Mouse (Mus musculus) myocyte (in vitro differentiated cells): ENCODE data around the gene Rpl36-ps4.

Experiments
- CEBPB ChIP-seq: IDR thresholded peaks from 2 replicates; pipeline ENCODE4 v1.6.1; 2011; ENCODE audit warnings: mild to moderate bottlenecking, moderate library complexity; ENCODE audit not compliant: poor library complexity, insufficient read depth, severe bottlenecking
- E2F4 ChIP-seq: IDR thresholded peaks from one replicate; pipeline ENCODE4 v1.6.1; 2011; ENCODE audit warnings: mild to moderate bottlenecking, control low read depth, moderate library complexity; ENCODE audit not compliant: insufficient read depth
- MAX ChIP-seq: IDR thresholded peaks from one replicate; pipeline ENCODE4 v1.6.1; 2011; ENCODE audit warnings: low read depth, mild to moderate bottlenecking, control low read depth
- MYOD1 ChIP-seq, 3 experiments: IDR thresholded peaks; one replicate each; pipeline ENCODE4 v1.6.1; 2011; ENCODE audit warnings: control low read depth in 2 of 3, low read depth in 2 of 3, mild to moderate bottlenecking in 2 of 3, moderate library complexity in 1 of 3; ENCODE audit not compliant: insufficient read length in 2 of 3, control insufficient read depth in 1 of 3
- MYOG ChIP-seq, 3 experiments: IDR thresholded peaks; one replicate each; pipeline ENCODE4 v1.6.1; 2011; ENCODE audit warnings: control low read depth in 2 of 3, low read depth in 2 of 3, mild to moderate bottlenecking in 2 of 3; ENCODE audit not compliant: insufficient read length in 2 of 3, control insufficient read depth in 1 of 3, insufficient read depth in 1 of 3
- POLR2A ChIP-seq: IDR thresholded peaks from one replicate; pipeline ENCODE4 v1.6.1; 2011; ENCODE audit warnings: low read depth, mild to moderate bottlenecking, control low read depth, moderate library complexity; ENCODE audit not compliant: insufficient read length
- POLR2AphosphoS2 ChIP-seq: IDR thresholded peaks from one replicate; pipeline ENCODE4 v1.6.1; 2011; ENCODE audit warnings: low read depth, control low read depth; ENCODE audit not compliant: insufficient read length
- REST ChIP-seq: IDR thresholded peaks from one replicate; pipeline ENCODE4 v1.6.1; 2011; ENCODE audit warnings: mild to moderate bottlenecking, control low read depth, moderate library complexity; ENCODE audit not compliant: insufficient read depth, insufficient read length
- SRF ChIP-seq: IDR thresholded peaks from one replicate; pipeline ENCODE4 v1.6.1; 2011; ENCODE audit warnings: low read depth; ENCODE audit not compliant: control insufficient read depth, insufficient read length
- TCF12 ChIP-seq: IDR thresholded peaks from one replicate; pipeline ENCODE4 v1.6.1; 2011; ENCODE audit warnings: mild to moderate bottlenecking, control low read depth; ENCODE audit not compliant: poor library complexity, insufficient read depth, severe bottlenecking
- TCF3 ChIP-seq: IDR thresholded peaks from one replicate; pipeline ENCODE4 v1.6.1; 2011; ENCODE audit warnings: low read depth, control low read depth; ENCODE audit not compliant: insufficient read length
- USF1 ChIP-seq: IDR thresholded peaks from one replicate; pipeline ENCODE4 v1.6.1; 2011; ENCODE audit warnings: low read depth, mild to moderate bottlenecking, control low read depth, moderate library complexity

DNA sequence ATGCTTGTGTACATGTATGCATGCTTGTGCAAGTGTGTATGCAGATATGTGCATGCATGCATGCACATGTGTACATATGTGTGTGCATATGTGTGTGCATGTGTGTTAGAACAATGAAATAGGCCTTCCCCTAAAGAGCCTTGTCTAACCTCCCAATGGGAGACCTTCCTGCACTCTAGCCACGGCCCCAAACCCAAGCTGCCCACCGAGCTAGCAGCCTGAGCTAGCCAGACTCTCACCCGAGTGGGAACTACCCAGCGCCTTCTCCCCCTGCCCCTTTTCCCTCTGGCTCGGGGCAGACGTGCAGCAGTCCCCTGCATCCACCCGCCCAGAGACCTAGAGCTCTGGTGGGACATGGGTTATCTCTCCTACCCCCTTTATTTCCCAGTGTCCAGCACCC is 47.3 kb upstream of the Rpl36-ps4 start:
- TF ChIP-seq POLR2AphosphoS2 (no peak), USF1 (no peak), TCF12 (no peak), MAX (no peak), POLR2A (no peak), E2F4 (no peak), MYOD1 (IDR thresholded peaks at IDR 0.05; ENCODE audit: control insufficient read depth in 1 of 3, insufficient read length in 2 of 3, low read depth in 2 of 3) (no peak), MYOG (IDR thresholded peaks at IDR 0.05; ENCODE audit: control insufficient read depth in 1 of 3, insufficient read depth in 1 of 3, insufficient read length in 2 of 3, low read depth in 2 of 3) (no peak), TCF3 (no peak), SRF (no peak), CEBPB (no peak), REST (no peak)
